Mouse (Mus musculus) embryonic facial prominence, embryonic 11.5 days (tissue): ENCODE results near the gene Ubxn6. TPM values are rescaled to one million over a fixed set of nuclear protein-coding genes. Genes with fewer than 3 reads are reported as not detected.

Experiments
- ATAC-seq: fragments of 200-750 bp; cut with Nextera tagmentation; replicated peaks from 2 replicates; pipeline ENCODE4 v1.8.0; 2017; ENCODE audit warnings: low read depth; ENCODE audit not compliant: insufficient number of reproducible peaks, low FRiP score, low TSS enrichment
- DNase-seq: peaks from one replicate; pipeline ENCODE4 v3.0.0-alpha.2; 2015; ENCODE audit warnings: low spot score
- H3K27ac ChIP-seq: fragments of 300-500 bp; sonication (generic); replicated peaks from 2 replicates; pipeline ENCODE4 v1.5.1; 2014; ENCODE audit warnings: mild to moderate bottlenecking, low read depth, low read length, control low read depth
- H3K27me3 ChIP-seq: fragments of 300-500 bp; sonication (generic); 2 replicates; pipeline ENCODE4 v1.6.1; 2014; ENCODE audit warnings: mild to moderate bottlenecking, low read length, moderate library complexity, mixed read lengths; ENCODE audit not compliant: control insufficient read depth, insufficient read depth
- H3K36me3 ChIP-seq: fragments of 300-500 bp; sonication (generic); replicated peaks from 2 replicates; pipeline ENCODE4 v1.6.1; 2014; ENCODE audit warnings: low read depth, mild to moderate bottlenecking, low read length, moderate library complexity, mixed read lengths; ENCODE audit not compliant: control insufficient read depth, insufficient read depth
- H3K4me1 ChIP-seq: fragments of 300-500 bp; sonication (generic); 2 replicates; pipeline ENCODE4 v1.6.1; 2014; ENCODE audit warnings: low read length, mixed read lengths; ENCODE audit not compliant: control insufficient read depth, insufficient read depth
- H3K4me2 ChIP-seq: fragments of 300-500 bp; sonication (generic); 2 replicates; pipeline ENCODE4 v1.6.1; 2014; ENCODE audit warnings: low read depth, mild to moderate bottlenecking, control low read depth, low read length, moderate library complexity
- H3K4me3 ChIP-seq: fragments of 300-500 bp; sonication (generic); 2 replicates; pipeline ENCODE4 v1.5.1; 2014; ENCODE audit warnings: low read depth, low read length, control low read depth
- H3K9ac ChIP-seq: fragments of 300-500 bp; sonication (generic); replicated peaks from 2 replicates; pipeline ENCODE4 v1.6.1; 2014; ENCODE audit warnings: mild to moderate bottlenecking, control low read depth, low read length
- H3K9me3 ChIP-seq: fragments of 300-500 bp; sonication (generic); replicated peaks from 2 replicates; pipeline ENCODE4 v1.6.1; 2016; ENCODE audit warnings: mild to moderate bottlenecking, low read length, inconsistent platforms, mixed read lengths; ENCODE audit not compliant: control insufficient read depth
- WGBS: fragments of 180-500 bp; shearing (Covaris S2); extraction: QIAGEN DNeasy Blood & Tissue Kit; methylation state at CpG from one replicate; pipeline ENCODE4 v1.1.7; 2014; 5-methylcytosine and 5-hydroxymethylcytosine counted together
- polyA plus RNA-seq: library from polyadenylated mRNA; unstranded; fragments of >200 nt; fragmentation: Nextera tagmentation; extraction: Ambion mirVana; gene quantifications from 2 replicates; pipeline ENCODE4 v1.2.1, GENCODE M21; 2014

Gene Ubxn6
- polyA plus RNA-seq, 1 experiment from 2014 or later, result 43.1 TPM

DNA sequence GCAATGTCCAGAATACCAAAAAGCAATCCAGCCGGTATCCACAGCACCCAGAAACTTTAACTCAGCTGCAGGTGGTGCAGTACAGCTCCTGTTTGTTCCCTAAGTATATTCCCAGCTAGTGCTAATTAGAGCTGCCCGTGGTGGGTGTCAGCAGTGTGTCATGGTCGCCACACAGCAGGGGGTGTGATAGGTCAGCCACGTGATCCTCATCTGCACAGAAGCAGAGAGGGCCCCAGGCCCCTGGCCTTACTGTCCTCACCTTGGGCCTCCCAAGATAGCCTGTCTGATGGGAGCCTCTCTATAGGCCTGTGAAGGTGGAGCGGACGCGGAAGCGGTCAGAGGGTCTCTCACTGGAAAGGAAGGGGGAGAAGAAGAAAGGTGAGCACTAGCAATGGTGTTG lies 23.4 kb upstream of the Ubxn6 start:
- WGBS, result 94% methylated on average over 8 of the region's 8 CpGs
- Histone ChIP-seq H3K4me1 (no peaks in the 10 kb centered on the region), H3K9ac (no peak overlapping the region), H3K27me3 (no peaks in the 10 kb centered on the region), H3K27ac (no peak overlapping the region), H3K9me3 (no peaks in the 10 kb centered on the region), H3K4me2 (no peak overlapping the region; the same call in 1 of the 2 replicates), H3K36me3 (peaks cover 25% of the 10 kb centered on the region), H3K4me3 (no peak overlapping the region)
- ATAC-seq, result no peak
- no peak for DNase-seq

DNA sequence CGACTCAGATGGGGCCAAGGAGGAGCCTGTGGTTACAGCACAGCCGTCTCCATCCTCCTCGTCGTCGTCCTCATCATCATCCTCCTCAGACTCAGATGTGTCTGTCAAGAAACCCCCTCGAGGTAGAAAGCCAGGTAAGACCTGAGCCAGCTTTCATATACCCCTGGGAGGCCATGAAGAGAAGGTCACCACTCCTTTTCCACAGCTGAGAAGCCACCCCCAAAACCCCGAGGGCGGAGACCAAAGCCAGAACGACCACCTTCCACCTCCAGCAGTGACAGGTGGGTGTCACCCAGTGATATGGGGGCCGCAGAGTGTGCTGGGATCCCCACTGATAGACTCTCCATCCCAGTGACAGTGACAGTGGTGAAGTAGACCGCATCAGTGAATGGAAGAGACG lies 22.1 kb upstream of the Ubxn6 start:
- Histone ChIP-seq H3K9me3 (no peaks in the 10 kb centered on the region), H3K4me2 (no peak overlapping the region), H3K9ac (no peak overlapping the region), H3K36me3 (peaks cover 25% of the 10 kb centered on the region), H3K4me3 (no peak overlapping the region), H3K27ac (no peak overlapping the region), H3K27me3 (no peaks in the 10 kb centered on the region), H3K4me1 (no peaks in the 10 kb centered on the region)
- 88% methylated on average over 12 of the region's 12 CpGs for WGBS
- ATAC-seq, result no peak
- DNase-seq, result no peak

DNA sequence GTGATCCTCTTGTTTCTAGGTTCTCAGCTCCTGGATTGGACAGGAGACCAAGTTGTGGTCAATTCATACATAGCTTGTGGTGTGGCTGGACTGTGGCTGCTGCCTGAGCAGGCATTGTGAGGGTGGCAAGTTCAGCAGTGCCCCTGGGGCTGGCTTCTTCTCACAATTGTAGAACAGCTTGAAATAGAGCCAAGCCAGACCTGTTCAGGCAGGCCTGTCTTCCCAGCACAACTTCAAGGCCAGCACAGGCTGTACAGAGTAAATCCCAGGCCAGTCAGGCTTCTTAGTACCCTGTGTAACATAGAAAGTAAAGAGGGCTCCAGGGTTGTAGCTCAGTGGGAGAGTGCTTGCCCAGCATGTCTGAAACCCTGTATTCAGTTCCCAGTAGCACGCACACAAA lies 18.0 kb upstream of the Ubxn6 start:
- Histone ChIP-seq H3K36me3 (peaks cover 14% of the 10 kb centered on the region), H3K27me3 (no peaks in the 10 kb centered on the region), H3K9ac (no peak overlapping the region), H3K27ac (no peak overlapping the region), H3K4me1 (no peaks in the 10 kb centered on the region), H3K4me3 (no peak overlapping the region), H3K9me3 (no peaks in the 10 kb centered on the region), H3K4me2 (no peak overlapping the region)
- DNase-seq (no peak), ATAC-seq (no peak; the same call in 1 of the 2 replicates)
- WGBS, result 93% methylated on average over 1 of the region's 1 CpGs

DNA sequence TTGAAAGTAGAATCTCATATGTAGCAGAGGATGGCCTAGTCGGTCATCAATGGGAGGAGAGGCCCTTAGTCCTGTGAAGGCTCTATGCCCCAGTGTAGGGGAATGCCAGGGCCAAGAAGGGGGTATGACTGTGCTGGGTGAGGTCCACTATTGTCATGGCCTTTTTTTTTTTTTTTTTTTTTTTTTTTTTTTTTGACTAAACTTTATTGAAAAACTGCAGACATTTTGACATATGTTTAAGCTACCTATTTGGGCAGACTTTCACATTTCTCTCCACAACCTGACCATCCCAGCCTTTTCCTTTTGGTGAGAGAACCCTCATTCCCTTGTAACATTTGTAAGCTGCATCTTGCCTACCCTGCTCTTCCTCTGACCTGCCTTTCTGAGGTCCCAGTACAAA lies 17.5 kb upstream of the Ubxn6 start:
- peaks cover 11% of the 10 kb centered on the region for H3K36me3 ChIP-seq
- 87% methylated on average over 1 of the region's 1 CpGs for WGBS

DNA sequence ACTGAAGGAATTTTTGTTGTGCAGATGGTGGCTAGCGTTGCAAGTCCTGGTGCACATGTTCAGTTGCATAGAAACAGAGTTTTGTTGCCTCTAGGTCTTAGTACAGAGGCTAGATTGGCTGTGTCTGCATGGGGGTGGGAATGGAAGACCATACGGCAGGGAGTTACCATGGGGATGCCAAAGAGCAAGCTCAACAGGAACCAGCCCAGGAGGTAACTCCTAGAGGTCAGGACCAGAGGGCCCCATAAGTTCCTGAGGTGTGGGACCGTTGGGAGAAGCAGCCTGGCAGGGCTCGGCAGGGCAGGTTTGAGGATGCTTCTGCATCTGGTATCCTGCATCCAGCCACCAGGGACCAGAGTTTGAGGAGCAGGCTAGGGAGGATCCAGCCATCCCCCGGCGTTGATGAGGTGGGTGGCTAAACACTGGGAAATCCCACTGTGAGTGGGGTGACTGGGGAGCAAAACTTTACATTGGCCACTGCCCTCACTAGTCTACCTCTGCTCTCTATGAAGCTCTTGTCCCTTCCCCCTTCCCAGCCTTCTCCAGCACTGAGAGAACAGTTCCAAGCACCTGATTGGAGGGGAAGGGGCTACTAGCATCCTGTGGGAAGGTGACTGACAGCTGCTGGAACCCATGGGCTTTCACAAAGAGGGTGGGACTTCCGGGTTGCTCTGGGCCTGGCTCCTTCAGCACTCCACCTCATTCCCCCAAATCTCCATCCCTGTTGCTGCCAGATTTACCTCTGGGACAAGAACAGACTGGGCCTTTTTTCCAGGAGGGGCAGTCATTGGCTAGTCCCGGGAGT lies 6.2 kb upstream of the Ubxn6 start:
- H3K9ac ChIP-seq, result peak overlapping the region; percentile 82
- peaks cover 4% of the 10 kb centered on the region; the same call in 1 of the 2 replicates for H3K4me1 ChIP-seq
- peak; percentile 93 for DNase-seq
- H3K4me2 ChIP-seq, result peak overlapping the region; percentile 92
- H3K4me3 ChIP-seq, result peak overlapping the region; percentile 96
- ATAC-seq, result peak; percentile 50
- no peaks in the 10 kb centered on the region; the same call in 1 of the 2 replicates for H3K36me3 ChIP-seq
- H3K9me3 ChIP-seq, result no peaks in the 10 kb centered on the region
- WGBS, result 9% methylated on average over 8 of the region's 8 CpGs
- H3K27me3 ChIP-seq, result no peaks in the 10 kb centered on the region
- no peak overlapping the region for H3K27ac ChIP-seq

More for the DNA sequence above, 17.5 kb upstream of the Ubxn6 start:
- H3K27ac ChIP-seq, result no peak overlapping the region
- no peak overlapping the region for H3K4me2 ChIP-seq
- no peaks in the 10 kb centered on the region for H3K4me1 ChIP-seq
- DNase-seq (no peak), ATAC-seq (no peak)
- no peak overlapping the region for H3K4me3 ChIP-seq
- no peaks in the 10 kb centered on the region for H3K27me3 ChIP-seq
- no peak overlapping the region for H3K9ac ChIP-seq
- no peaks in the 10 kb centered on the region for H3K9me3 ChIP-seq

DNA sequence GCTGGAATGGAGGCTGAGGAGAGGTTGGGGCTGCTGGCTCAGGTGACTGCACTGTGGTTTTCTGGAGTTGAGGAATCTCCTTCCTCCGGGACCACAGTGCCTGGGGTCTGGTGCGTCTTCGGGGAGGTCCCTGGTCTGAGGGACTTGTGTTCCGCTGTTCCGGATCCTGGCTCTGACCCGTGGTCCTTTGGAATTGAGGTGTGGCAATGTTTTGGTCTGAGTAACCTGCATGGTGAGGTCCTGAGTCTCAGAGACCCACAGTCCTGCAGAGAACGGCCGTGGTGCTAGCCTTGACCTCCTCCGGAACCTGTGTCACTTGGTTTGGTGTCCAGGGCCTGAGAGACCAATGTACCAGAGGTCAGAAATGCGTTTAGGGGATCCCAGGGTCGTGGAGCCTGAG lies 5.1 kb upstream of the Ubxn6 start:
- Histone ChIP-seq H3K9ac (peak overlapping the region; percentile 82), H3K4me2 (peak overlapping the region; percentile 92), H3K27me3 (no peaks in the 10 kb centered on the region), H3K27ac (no peak overlapping the region), H3K36me3 (no peaks in the 10 kb centered on the region; the same call in 1 of the 2 replicates), H3K4me1 (peaks cover 4% of the 10 kb centered on the region; the same call in 1 of the 2 replicates), H3K9me3 (no peaks in the 10 kb centered on the region), H3K4me3 (peak overlapping the region; percentile 96)
- ATAC-seq (peak; percentile 0; the same call in 1 of the 2 replicates), DNase-seq (no peak)
- 1% methylated on average over 11 of the region's 11 CpGs for WGBS

DNA sequence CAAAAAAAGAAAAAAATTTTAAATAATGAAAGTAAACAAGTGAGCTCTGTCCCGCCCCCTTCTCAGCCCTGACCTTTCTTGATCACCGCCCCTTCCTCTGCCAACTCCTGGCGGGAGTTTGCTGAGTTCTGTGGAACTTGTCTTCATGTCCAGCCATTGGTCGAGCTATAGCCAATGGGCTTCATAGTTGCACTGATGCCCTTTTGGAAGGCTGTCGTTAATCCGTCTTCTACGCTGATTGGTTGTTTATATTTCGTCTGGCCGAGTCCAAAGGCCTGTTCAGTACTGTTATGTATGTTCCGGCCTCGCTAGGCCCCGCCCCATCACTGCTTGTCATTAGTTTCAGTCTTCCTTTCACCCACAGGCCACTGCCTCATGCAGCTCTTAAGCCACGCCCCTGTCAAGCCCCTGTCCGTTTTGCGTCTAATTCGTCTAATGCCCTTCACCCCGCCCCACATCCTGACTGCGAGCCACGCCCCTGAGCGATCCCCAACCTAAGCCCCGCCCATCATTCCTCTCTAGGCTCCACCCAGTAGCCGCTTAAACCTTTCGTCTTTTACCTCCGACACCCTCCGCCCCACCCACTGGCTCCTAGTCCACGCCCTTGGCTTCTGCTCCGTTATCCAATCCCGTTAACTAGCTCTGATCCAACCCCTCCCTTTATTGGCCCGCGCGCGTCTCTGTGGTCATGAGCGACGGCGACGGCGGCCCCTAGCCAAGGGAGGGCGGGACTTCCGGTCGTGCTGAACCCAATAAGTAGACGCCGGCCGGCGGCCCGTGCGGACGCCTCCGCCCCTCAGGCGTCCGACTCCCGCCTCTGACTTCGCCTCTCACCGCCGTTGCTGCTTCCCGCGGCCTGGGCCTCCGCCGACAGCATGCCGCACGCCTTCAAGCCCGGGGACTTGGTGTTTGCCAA lies 4.3 kb upstream of the Ubxn6 start, which contains the start of gene Hdgfl2:
Hdgfl2 (plus strand) TSS at position 755 of the 916 bp plus-strand sequence.
- peak; percentile 90 for ATAC-seq
- H3K9me3 ChIP-seq, result no peaks in the 10 kb centered on the region
- H3K27ac ChIP-seq, result no peak within 1 kb of the TSS
- H3K4me1 ChIP-seq, result peaks cover 4% of the 10 kb centered on the region; the same call in 1 of the 2 replicates
- peak; percentile 100 for DNase-seq
- WGBS, result under 1% methylated on average over 61 of the region's 61 CpGs
- H3K4me2 ChIP-seq, result peak within 1 kb of the TSS; percentile 92
- peak within 1 kb of the TSS; percentile 96 for H3K4me3 ChIP-seq
- H3K36me3 ChIP-seq, result no peaks in the 10 kb centered on the region; the same call in 1 of the 2 replicates
- H3K27me3 ChIP-seq, result no peaks in the 10 kb centered on the region
- peak within 1 kb of the TSS; percentile 82 for H3K9ac ChIP-seq
